Mouse (Mus musculus): ENCODE measurements around the gene Fntb.

- TF ChIP-seq CTCF (IDR thresholded peaks at IDR 0.05; ENCODE audit: borderline replicate concordance, insufficient read depth, low read length) (no peak), POLR2A (IDR thresholded peaks at IDR 0.05; ENCODE audit: low read depth, low read length) (no peak)
Measured at GRCm38 (mm10) chr12:76899261-76899975, 134.0 kb downstream of the Fntb start.

Measured in embryonic fibroblast, embryonic 13.5 days (primary cell).